Mouse (Mus musculus): ENCODE results near the gene Rragd. TPM values are rescaled to one million over a fixed set of nuclear protein-coding genes. Genes with fewer than 3 reads are reported as not detected.
"Not testable (repeated sequence)": the region's sequence is repeated elsewhere in the genome, so short reads cannot be mapped to it uniquely, and the experiment has no call there.

The Rragd gene
- 10 to 100 TPM; 75.9 to 79.1 TPM for total RNA-seq (2021)

GRCm38 (mm10) chr4:32982716-32983175, at the start of gene Rragd:
TSS of gene Rragd (plus strand) at chr4:32983037.
- DNase-seq (ENCODE audit: low spot score): peak; percentile 4
- intact Hi-C loops (cut with DNase I): no loop called here

- DNase-seq (ENCODE audit: low spot score): no peak
- intact Hi-C loops (cut with DNase I): no loop called here
These were observed 46.0 kb upstream of the Rragd start for GRCm38 (mm10) chr4:32936762-32937341.

- intact Hi-C loops (cut with DNase I): no loop called here
- DNase-seq (ENCODE audit: low spot score): no peak
These were observed 43.3 kb upstream of the Rragd start for GRCm38 (mm10) chr4:32939521-32939920.

GRCm38 (mm10) chr4:32939964-32940363, 42.9 kb upstream of the Rragd start:
- intact Hi-C loops (cut with DNase I): no loop called here

GRCm38 (mm10) chr4:32940984-32941383, 41.9 kb upstream of the Rragd start:
- DNase-seq (ENCODE audit: low spot score): no peak
- intact Hi-C loops (cut with DNase I): no loop called here

More at GRCm38 (mm10) chr4:32939964-32940363, 42.9 kb upstream of the Rragd start:
- DNase-seq (ENCODE audit: low spot score): no peak

GRCm38 (mm10) chr4:32947631-32948030, 35.2 kb upstream of the Rragd start:
- peak; percentile 5 for DNase-seq (ENCODE audit: low spot score)
- intact Hi-C loops (cut with DNase I): no loop called here

- DNase-seq (ENCODE audit: low spot score): no peak
- intact Hi-C loops (cut with DNase I): no loop called here
These were observed 34.1 kb upstream of the Rragd start for GRCm38 (mm10) chr4:32948696-32949095.

- intact Hi-C loops (cut with DNase I): loop anchor here (2.0 to 5.0 kb wide), 3 partner anchors 167 to 206 kb away; no protein-coding TSS in a partner anchor
- DNase-seq (ENCODE audit: low spot score): peak; percentile 44
These were observed 32.3 kb upstream of the Rragd start, which contains the start of gene Ankrd6 for GRCm38 (mm10) chr4:32950356-32951034. TSS of gene Ankrd6 (minus strand) at chr4:32950841.

GRCm38 (mm10) chr4:32951035-32951940, 31.5 kb upstream of the Rragd start:
- intact Hi-C loops (cut with DNase I): loop anchor here (2.0 to 5.0 kb wide), 3 partner anchors 166 to 206 kb away; no protein-coding TSS in a partner anchor
- no peak for DNase-seq (ENCODE audit: low spot score)

- intact Hi-C loops (cut with DNase I): loop anchor here (5.0 kb wide), 2 partner anchors 165 to 190 kb away; no protein-coding TSS in a partner anchor
- no peak for DNase-seq (ENCODE audit: low spot score)
These were observed 30.2 kb upstream of the Rragd start for GRCm38 (mm10) chr4:32952681-32953080.

GRCm38 (mm10) chr4:32956423-32956822, 26.4 kb upstream of the Rragd start:
- no peak for DNase-seq (ENCODE audit: low spot score)
- intact Hi-C loops (cut with DNase I): no loop called here

GRCm38 (mm10) chr4:32961394-32961793, 21.4 kb upstream of the Rragd start:
- DNase-seq (ENCODE audit: low spot score): no peak
- intact Hi-C loops (cut with DNase I): no loop called here

- DNase-seq (ENCODE audit: low spot score); intact Hi-C loops (cut with DNase I): not testable (repeated sequence)
These were observed 18.2 kb upstream of the Rragd start for GRCm38 (mm10) chr4:32964619-32965018.

- no peak for DNase-seq (ENCODE audit: low spot score)
- intact Hi-C loops (cut with DNase I): no loop called here
These were observed 5.5 kb upstream of the Rragd start for GRCm38 (mm10) chr4:32977331-32977730.

- intact Hi-C loops (cut with DNase I): no loop called here
- no peak for DNase-seq (ENCODE audit: low spot score)
These were observed 2.8 kb upstream of the Rragd start for GRCm38 (mm10) chr4:32980061-32980460.

GRCm38 (mm10) chr4:32981617-32982016, 1.2 kb upstream of the Rragd start:
- intact Hi-C loops (cut with DNase I): no loop called here
- DNase-seq (ENCODE audit: low spot score): no peak

GRCm38 (mm10) chr4:32982041-32982715, 659 bp upstream of the Rragd start:
- intact Hi-C loops (cut with DNase I): no loop called here

GRCm38 (mm10) chr4:32983176-32984155, 629 bp downstream of the Rragd start:
- DNase-seq (ENCODE audit: low spot score): peak; percentile 23
- intact Hi-C loops (cut with DNase I): no loop called here

More at GRCm38 (mm10) chr4:32982041-32982715, 659 bp upstream of the Rragd start:
- no peak for DNase-seq (ENCODE audit: low spot score)

All from heart, postnatal 25 days (tissue).